ENCODE assay signal across 15 mouse cellular contexts in genomic region chr11:29345673-29346286, GRCm38 (mm10). TPM values are rescaled to one million over a fixed set of nuclear protein-coding genes. Genes with fewer than 3 reads are reported as not detected.
DNase-seq lines count a peak whose midpoint lies in the region; ATAC-seq lines count a peak whose summit lies in the region.
"Had no signal": no experiment of that assay in that cellular context is flagged by ENCODE, and none has a peak within 500 bp of the region (broad histone marks: within the 10 kb centered on the region; RNA-seq: fewer than 3 reads in every experiment).

No protein-coding gene starts in this region.

- H3K9me3 ChIP-seq in heart, embryonic 13.5 days = no peaks in the 10 kb centered on the region
- no peaks in the 10 kb centered on the region for H3K9me3 ChIP-seq in liver, embryonic 11.5 days (ENCODE audit: control insufficient read depth, low read length)
- H3K9me3 ChIP-seq: embryonic facial prominence, embryonic 15.5 days; hindbrain, embryonic 10.5 days; midbrain, embryonic 12.5 days had no signal

- no peak for DNase-seq in heart, postnatal 4 days
- DNase-seq in Muller cell, postnatal 12 days (ENCODE audit: inconsistent ontology term) = peak; percentile 20
- no peak for DNase-seq in liver, embryonic 11.5 days (ENCODE audit: low spot score)
- no peak for DNase-seq in left cerebral cortex, postnatal 14 days (ENCODE audit: low spot score in 2 of 2)
- no peak for DNase-seq in kidney, adult 9 months
- no peak for DNase-seq in cerebellum, adult 8-10 months
- DNase-seq: adrenal gland, postnatal 10 days; cerebellum, postnatal 10 days; lung, postnatal 4 days; thymus, postnatal 36 days had no signal

- 66% methylated on average over 4 of the region's 4 CpGs for WGBS in heart, embryonic 13.5 days
- 71% methylated on average over 4 of the region's 4 CpGs for WGBS in liver, embryonic 11.5 days

- ATAC-seq in heart, embryonic 13.5 days (ENCODE audit: extremely low read depth, insufficient number of reproducible peaks, low FRiP score, low TSS enrichment) = peak; percentile 69
- ATAC-seq in liver, embryonic 11.5 days (replicated peaks; ENCODE audit: low FRiP score) = peak; percentile 53
- ATAC-seq: forebrain, embryonic 16.5 days had no signal

- H3K4me1 ChIP-seq in heart, embryonic 13.5 days = 0 out of 2 replicates have a peak, but pooled peaks cover 4% of the 10 kb centered on the region
- no peaks in the 10 kb centered on the region for H3K4me1 ChIP-seq in liver, embryonic 11.5 days (replicated peaks; ENCODE audit: control insufficient read depth, insufficient read depth, low read length)
- H3K4me1 ChIP-seq: embryonic facial prominence, embryonic 15.5 days; hindbrain, embryonic 10.5 days; midbrain, embryonic 12.5 days had no signal

- H3K4me2 ChIP-seq in heart, embryonic 13.5 days = no peak overlapping the region
- H3K4me2 ChIP-seq in liver, embryonic 11.5 days = no peak overlapping the region
- H3K4me2 ChIP-seq: embryonic facial prominence, embryonic 15.5 days; midbrain, embryonic 12.5 days had no signal

- H3K9ac ChIP-seq in heart, embryonic 13.5 days = no peak overlapping the region
- H3K9ac ChIP-seq in liver, embryonic 11.5 days (ENCODE audit: low read depth, low read length) = no peak overlapping the region
- H3K9ac ChIP-seq: embryonic facial prominence, embryonic 15.5 days; midbrain, embryonic 12.5 days had no signal

- intact Hi-C loops in left cerebral cortex, postnatal 14 days (cut with DNase I) = no loop called here

- no peaks in the 10 kb centered on the region for H3K27me3 ChIP-seq in heart, embryonic 13.5 days (replicated peaks)
- H3K27me3 ChIP-seq in liver, embryonic 11.5 days (replicated peaks; ENCODE audit: control insufficient read depth, insufficient read depth, low read length) = no peaks in the 10 kb centered on the region
- H3K27me3 ChIP-seq: embryonic facial prominence, embryonic 15.5 days; midbrain, embryonic 12.5 days had no signal

- no peaks in the 10 kb centered on the region for H3K36me3 ChIP-seq in heart, embryonic 13.5 days
- no peaks in the 10 kb centered on the region for H3K36me3 ChIP-seq in liver, embryonic 11.5 days (ENCODE audit: control insufficient read depth, insufficient read depth, low read length)
- H3K36me3 ChIP-seq: embryonic facial prominence, embryonic 15.5 days; hindbrain, embryonic 10.5 days; midbrain, embryonic 12.5 days had no signal

- H3K27ac ChIP-seq in heart, embryonic 13.5 days (replicated peaks) = 0 out of 2 replicates have a peak overlapping the region, but pooled peaks have one; percentile 12
- H3K27ac ChIP-seq in liver, embryonic 11.5 days (ENCODE audit: low read depth, low read length) = no peak overlapping the region
- H3K27ac ChIP-seq: embryonic facial prominence, embryonic 15.5 days; hindbrain, embryonic 10.5 days; midbrain, embryonic 12.5 days had no signal

- H3K4me3 ChIP-seq in heart, embryonic 13.5 days = no peak overlapping the region
- H3K4me3 ChIP-seq in liver, embryonic 11.5 days (ENCODE audit: low read depth, low read length) = no peak overlapping the region
- H3K4me3 ChIP-seq: embryonic facial prominence, embryonic 15.5 days; hindbrain, embryonic 10.5 days; midbrain, embryonic 12.5 days had no signal

RNA-seq across cellular contexts. Expression of gene Ccdc88a, which starts 27.7 kb away (rescaled TPM):
- 18.1 and 20.7 TPM in 2 replicates for polyA plus RNA-seq in heart, embryonic 13.5 days (2015; fragmentation: Nextera tagmentation; extraction: Ambion mirVana)
- 10 to 100 TPM; 28.9 to 29.5 TPM for total RNA-seq in heart, postnatal 4 days (2021)
- 12.8 and 13.5 TPM in 2 replicates for polyA plus RNA-seq in liver, embryonic 11.5 days (2014; fragmentation: Nextera tagmentation; extraction: Ambion mirVana)
- 10 to 100 TPM; 73.9 to 82.0 TPM for total RNA-seq in left cerebral cortex, postnatal 14 days (2021)
